Mouse (Mus musculus): ENCODE measurements at regions not wholly inside any gene's neighbourhood (a gene's known extent, or its start where the extent isn't known, plus 50 kb on each side); places are given as distances from the start of the nearest gene placed in this dataset.

- peak in 1 of 2 experiments; percentile 1 for DNase-seq
Measured at GRCm38 (mm10) chr11:31282136-31282535, 87.7 kb downstream of the Stc2 start.

- peak; percentile 90 for DNase-seq
Measured at GRCm38 (mm10) chr11:31248467-31248866, 66.2 kb upstream of the Gm17332 start.
